Comparison of ENCODE assay signal across 14 mouse cellular contexts in genomic region chrX:85496943-85497342, GRCm38 (mm10).
DNase-seq lines count a peak whose midpoint lies in the region; ATAC-seq and TF ChIP-seq lines count a peak whose summit lies in the region.
"Had no signal": no experiment of that assay in that cellular context is flagged by ENCODE, and none has a peak within 500 bp of the region (broad histone marks: within the 10 kb centered on the region; RNA-seq: fewer than 3 reads in every experiment).

No protein-coding gene starts in this region.

- ATAC-seq in Patski: no peak
- ATAC-seq: inflammation-experienced regulatory T-cells, adult 6 months had no signal

- H3K4me3 ChIP-seq in gastrocnemius, adult 2 months: no peak overlapping the region
- no peak overlapping the region for H3K4me3 ChIP-seq in lung, adult 2 months (replicated peaks; ENCODE audit: extremely low read depth, low read depth, low read length)
- no peak overlapping the region for H3K4me3 ChIP-seq in limb, embryonic 10.5 days
- H3K4me3 ChIP-seq: embryonic facial prominence, embryonic 10.5 days; midbrain, embryonic 12.5 days had no signal

- H3K27ac ChIP-seq in gastrocnemius, adult 2 months: no peak overlapping the region
- no peak overlapping the region for H3K27ac ChIP-seq in limb, embryonic 10.5 days
- H3K27ac ChIP-seq: embryonic facial prominence, embryonic 10.5 days; liver, embryonic 14.5 days; midbrain, embryonic 12.5 days had no signal

- no peaks in the 10 kb centered on the region for H3K4me1 ChIP-seq in lung, adult 2 months (ENCODE audit: control insufficient read depth, insufficient read depth, low read length)
- H3K4me1 ChIP-seq in limb, embryonic 10.5 days: no peaks in the 10 kb centered on the region
- H3K4me1 ChIP-seq: embryonic facial prominence, embryonic 10.5 days; midbrain, embryonic 12.5 days had no signal

- TF ChIP-seq CTCF in gastrocnemius, adult 2 months (IDR thresholded peaks at IDR 0.05): peak; percentile 33
- no peak for TF ChIP-seq CTCF in lung, adult 2 months (IDR thresholded peaks at IDR 0.05; ENCODE audit: insufficient read depth, low read length)
- peak; percentile 22 for TF ChIP-seq CTCF in Patski (IDR thresholded peaks at IDR 0.05)

- 64% methylated on average over 1 of the region's 1 CpGs for WGBS in lung, adult 2 months
- 62% methylated on average over 1 of the region's 1 CpGs for WGBS in limb, embryonic 10.5 days

- no peaks in the 10 kb centered on the region for H3K9me3 ChIP-seq in limb, embryonic 10.5 days (replicated peaks)
- H3K9me3 ChIP-seq: embryonic facial prominence, embryonic 10.5 days; midbrain, embryonic 12.5 days had no signal

- CTCF ChIA-PET in Patski (lab: Charles Lee): interaction anchor here (1.5 to 1.8 kb wide), 2 partner anchors 149 kb away, joined by 4 read pairs; no protein-coding TSS in a partner anchor

- H3K27me3 ChIP-seq in Patski: peaks cover 14% of the 10 kb centered on the region
- no peaks in the 10 kb centered on the region for H3K27me3 ChIP-seq in limb, embryonic 10.5 days (ENCODE audit: low read depth, poor library complexity, severe bottlenecking)
- H3K27me3 ChIP-seq: midbrain, embryonic 12.5 days had no signal

- no peak for TF ChIP-seq POLR2A in lung, adult 2 months (IDR thresholded peaks at IDR 0.05; ENCODE audit: borderline replicate concordance, extremely low read depth, low read depth, low read length)

- no peak for DNase-seq in gastrocnemius, adult 2 months
- no peak for DNase-seq in gastrocnemius, postnatal 4 days (ENCODE audit: low spot score in 2 of 2)
- peak; percentile 2 for DNase-seq in lung, adult 2 months
- no peak for DNase-seq in lung, postnatal 25 days (ENCODE audit: low spot score)
- DNase-seq in Patski (ENCODE audit: low read depth, low spot score): no peak
- peak; percentile 5 for DNase-seq in kidney, postnatal 14 days
- no peak for DNase-seq in limb, embryonic 10.5 days (ENCODE audit: low spot score)
- no peak for DNase-seq in retina, embryonic 14.5 days (ENCODE audit: low spot score)
- DNase-seq: gastrocnemius, postnatal 10 days; thymus, adult 2 months had no signal

- in situ Hi-C loops in Patski (cut with MboI; ENCODE audit: low pct_unique_long_range_greater_than_20kb): loop anchor here (5.0 kb wide), 1 partner anchor 150 kb away; no protein-coding TSS in a partner anchor

- no peaks in the 10 kb centered on the region for H3K36me3 ChIP-seq in limb, embryonic 10.5 days
- H3K36me3 ChIP-seq: embryonic facial prominence, embryonic 10.5 days; midbrain, embryonic 12.5 days had no signal

- intact Hi-C loops in gastrocnemius, adult 2 months (cut with DNase I): no loop called here

- POLR2A ChIA-PET in Patski (lab: Charles Lee): no interaction called here

Comparison
In these comparisons a context has a peak if more than half of its experiments do, and no peak if none do; other contexts are left out.
1. DNase-seq: peak in lung, adult 2 months (single experiment) and kidney, postnatal 14 days (single experiment); none in gastrocnemius, adult 2 months (single experiment), gastrocnemius, postnatal 4 days (0 of 2), lung, postnatal 25 days (single experiment), Patski (single experiment), limb, embryonic 10.5 days (single experiment) and retina, embryonic 14.5 days (single experiment).